Mouse (Mus musculus): ENCODE data around the gene Dync1li2.

The Dync1li2 gene

GRCm38 (mm10) chr8:104442299-104443124 lies at the start of gene Dync1li2:
Dync1li2 (minus strand) TSS chr8:104443047.
- peak; percentile 93 for DNase-seq

- DNase-seq: no peak
Observed at GRCm38 (mm10) chr8:104479091-104479490, 36.2 kb upstream of the Dync1li2 start.

GRCm38 (mm10) chr8:104472465-104472864 lies 29.6 kb upstream of the Dync1li2 start:
- DNase-seq: no peak

- DNase-seq: no peak
Observed at GRCm38 (mm10) chr8:104467463-104467862, 24.6 kb upstream of the Dync1li2 start.

GRCm38 (mm10) chr8:104452177-104452576 lies 9.3 kb upstream of the Dync1li2 start:
- no peak for DNase-seq

- no peak for DNase-seq
Observed at GRCm38 (mm10) chr8:104448796-104449195, 5.9 kb upstream of the Dync1li2 start.

- no peak for DNase-seq
Observed at GRCm38 (mm10) chr8:104446016-104446415, 3.2 kb upstream of the Dync1li2 start.

GRCm38 (mm10) chr8:104445248-104445647 lies 2.4 kb upstream of the Dync1li2 start:
- no peak for DNase-seq

GRCm38 (mm10) chr8:104443125-104443679 lies 355 bp upstream of the Dync1li2 start:
- no peak for DNase-seq

- DNase-seq: no peak
Observed at GRCm38 (mm10) chr8:104441613-104442012, 1.2 kb downstream of the Dync1li2 start.

- no peak for DNase-seq
Observed at GRCm38 (mm10) chr8:104439461-104439860, 3.4 kb downstream of the Dync1li2 start.

GRCm38 (mm10) chr8:104437494-104438135 lies 5.2 kb downstream of the Dync1li2 start:
- DNase-seq: no peak

GRCm38 (mm10) chr8:104436591-104436990 lies 6.3 kb downstream of the Dync1li2 start:
- no peak for DNase-seq

GRCm38 (mm10) chr8:104436038-104436437 lies 6.8 kb downstream of the Dync1li2 start:
- peak; percentile 43 for DNase-seq

GRCm38 (mm10) chr8:104434826-104435354 lies 8.0 kb downstream of the Dync1li2 start:
- DNase-seq: no peak

- no peak for DNase-seq
Observed at GRCm38 (mm10) chr8:104434275-104434674, 8.6 kb downstream of the Dync1li2 start.

- no peak for DNase-seq
Observed at GRCm38 (mm10) chr8:104433191-104433842, 9.5 kb downstream of the Dync1li2 start.

- no peak for DNase-seq
Observed at GRCm38 (mm10) chr8:104432656-104433055, 10.2 kb downstream of the Dync1li2 start.

GRCm38 (mm10) chr8:104430230-104430629 lies 12.6 kb downstream of the Dync1li2 start:
- no peak for DNase-seq

- DNase-seq: no peak
Observed at GRCm38 (mm10) chr8:104427703-104428102, 15.1 kb downstream of the Dync1li2 start.

- DNase-seq: no peak
Observed at GRCm38 (mm10) chr8:104422313-104422712, 20.5 kb downstream of the Dync1li2 start.

- DNase-seq: no peak
Observed at GRCm38 (mm10) chr8:104416022-104416421, 26.8 kb downstream of the Dync1li2 start.

- DNase-seq: no peak
Observed at GRCm38 (mm10) chr8:104414204-104414603, 28.6 kb downstream of the Dync1li2 start.

Measured in thymus, postnatal 25 days (tissue).